Mouse (Mus musculus) CH12.LX (cell line): ENCODE results near the gene Rhot1.

Experiments used
- HCFC1 ChIP-seq: IDR thresholded peaks from 2 replicates; pipeline ENCODE4 v1.6.1; 2012; ENCODE audit warnings: low read depth, mild to moderate bottlenecking, inconsistent platforms, low read length, improper control_type of control experiment
- MEF2A ChIP-seq: IDR thresholded peaks from 2 replicates; pipeline ENCODE4 v1.6.1; 2014; ENCODE audit warnings: low read depth, mild to moderate bottlenecking, inconsistent platforms, low read length, improper control_type of control experiment, borderline replicate concordance

GRCm38 (mm10) chr11:80302536-80302935 is 93.7 kb downstream of the Rhot1 start:
- TF ChIP-seq HCFC1 = no peak
- TF ChIP-seq MEF2A = no peak
